ENCODE assay signal across 8 mouse cellular contexts in the genomic region with DNA sequence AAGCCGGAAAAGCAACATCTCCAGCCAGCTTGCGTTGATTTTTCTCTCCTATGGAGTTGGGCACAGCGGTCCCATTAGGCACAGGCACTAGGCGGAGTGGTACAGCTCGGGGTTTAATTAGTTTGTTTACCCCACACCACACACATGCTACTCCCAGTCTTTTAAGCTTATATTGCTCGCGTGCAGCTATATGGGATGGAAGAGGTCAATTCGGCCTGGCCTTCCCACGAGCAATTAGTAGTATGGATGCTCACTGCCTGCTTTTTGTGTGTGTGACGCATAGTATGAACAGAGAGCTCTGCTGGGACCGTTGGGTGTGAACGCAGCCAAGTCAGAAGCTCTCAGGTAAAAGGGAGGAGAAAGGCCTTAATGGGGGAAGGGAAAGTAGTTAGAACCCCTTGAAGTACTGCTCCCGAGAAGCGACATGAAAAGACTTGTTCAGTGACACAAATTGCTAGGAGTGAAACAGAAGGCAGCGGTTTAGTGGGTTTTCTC. TPM values are rescaled to one million over a fixed set of nuclear protein-coding genes. Genes with fewer than 3 reads are reported as not detected.
DNase-seq lines count a peak whose midpoint lies in the region; ATAC-seq and TF ChIP-seq lines count a peak whose summit lies in the region.

No protein-coding gene starts in this region.

- H3K79me2 ChIP-seq in heart, adult 2 months (replicated peaks; ENCODE audit: control insufficient read depth, insufficient read depth, low read length): no peaks in the 10 kb centered on the region

- H3K27me3 ChIP-seq in heart, adult 2 months (ENCODE audit: control insufficient read depth, insufficient read depth, low read length): no peaks in the 10 kb centered on the region
- H3K27me3 ChIP-seq in E14TG2a.4 (ENCODE audit: insufficient read depth, low read length): 0 out of 2 replicates have a peak, but pooled peaks cover 3% of the 10 kb centered on the region
- no peaks in the 10 kb centered on the region for H3K27me3 ChIP-seq in intestine, embryonic 14.5 days (replicated peaks; ENCODE audit: control insufficient read depth, insufficient read depth, low read length)
- H3K27me3 ChIP-seq in neural tube, embryonic 13.5 days: no peaks in the 10 kb centered on the region

- peak overlapping the region; percentile 7; the same call in 1 of the 2 replicates for H3K4me3 ChIP-seq in heart, adult 2 months
- peak overlapping the region; percentile 62 for H3K4me3 ChIP-seq in E14TG2a.4 (replicated peaks; ENCODE audit: low read length)
- H3K4me3 ChIP-seq in intestine, embryonic 14.5 days (ENCODE audit: low read depth, low read length): no peak overlapping the region
- H3K4me3 ChIP-seq in neural tube, embryonic 13.5 days: peak overlapping the region; percentile 64

- H3K9me3 ChIP-seq in E14TG2a.4 (ENCODE audit: low read length): no peaks in the 10 kb centered on the region
- no peaks in the 10 kb centered on the region for H3K9me3 ChIP-seq in intestine, embryonic 14.5 days (ENCODE audit: control insufficient read depth, low read length)
- no peaks in the 10 kb centered on the region for H3K9me3 ChIP-seq in neural tube, embryonic 13.5 days

- no peak; the same call in 1 of the 2 replicates for ATAC-seq in intestine, embryonic 14.5 days (replicated peaks; ENCODE audit: low FRiP score, low TSS enrichment, low read depth)
- ATAC-seq in neural tube, embryonic 13.5 days (ENCODE audit: low read depth): peak; percentile 52; the same call in 1 of the 2 replicates

- no peak for TF ChIP-seq EP300 in heart, adult 2 months (IDR thresholded peaks at IDR 0.05; ENCODE audit: insufficient read depth, low read depth, low read length)

- H3K27ac ChIP-seq in heart, adult 2 months: no peak overlapping the region
- no peak overlapping the region for H3K27ac ChIP-seq in intestine, embryonic 14.5 days (ENCODE audit: low read depth)
- H3K27ac ChIP-seq in neural tube, embryonic 13.5 days (replicated peaks): peak overlapping the region; percentile 93

- intact Hi-C loops in heart, adult 2 months (cut with DNase I): no loop called here

- no peaks in the 10 kb centered on the region for H3K4me1 ChIP-seq in heart, adult 2 months (ENCODE audit: control insufficient read depth, insufficient read depth, low read length)
- H3K4me1 ChIP-seq in E14TG2a.4 (replicated peaks; ENCODE audit: low read depth, low read length): peaks cover 8% of the 10 kb centered on the region
- H3K4me1 ChIP-seq in intestine, embryonic 14.5 days (replicated peaks; ENCODE audit: control insufficient read depth, insufficient read depth, low read length): peaks cover 3% of the 10 kb centered on the region; the same call in 1 of the 2 replicates
- peaks cover 58% of the 10 kb centered on the region for H3K4me1 ChIP-seq in neural tube, embryonic 13.5 days (replicated peaks)

- no peaks in the 10 kb centered on the region for H3K36me3 ChIP-seq in heart, adult 2 months (ENCODE audit: control insufficient read depth, insufficient read depth, low read length)
- no peaks in the 10 kb centered on the region for H3K36me3 ChIP-seq in E14TG2a.4 (ENCODE audit: insufficient read depth, low read length)
- no peaks in the 10 kb centered on the region for H3K36me3 ChIP-seq in intestine, embryonic 14.5 days (ENCODE audit: control insufficient read depth, insufficient read depth, low read length)
- peaks cover 3% of the 10 kb centered on the region; the same call in 1 of the 2 replicates for H3K36me3 ChIP-seq in neural tube, embryonic 13.5 days

- no peak for DNase-seq in heart, adult 2 months
- no peak for DNase-seq in heart, adult 11 months
- DNase-seq in embryo, embryonic 10.5 days (ENCODE audit: low spot score): peak; percentile 59
- no peak for DNase-seq in intestine, embryonic 14.5 days (ENCODE audit: low spot score)
- DNase-seq in thymus, postnatal 10 days (ENCODE audit: low spot score in 2 of 2): no peak
- no peak for DNase-seq in left cerebral cortex, adult 8-10 months (ENCODE audit: low spot score in 2 of 2)

- 70% methylated on average over 15 of the region's 15 CpGs for WGBS in heart, adult 2 months
- 38% methylated on average over 15 of the region's 15 CpGs for WGBS in intestine, embryonic 14.5 days
- WGBS in neural tube, embryonic 13.5 days: 11% methylated on average over 15 of the region's 15 CpGs

- no peak for TF ChIP-seq POLR2A in heart, adult 2 months (IDR thresholded peaks at IDR 0.05; ENCODE audit: insufficient read depth, low read depth, low read length)

- no peak for TF ChIP-seq CTCF in heart, adult 2 months (IDR thresholded peaks at IDR 0.05)
- no peak for TF ChIP-seq CTCF in E14TG2a.4 (conservative IDR thresholded peaks at IDR 0.05; ENCODE audit: low read length)

- no peak overlapping the region for H3K9ac ChIP-seq in heart, adult 2 months (ENCODE audit: low read depth, low read length)
- H3K9ac ChIP-seq in intestine, embryonic 14.5 days (ENCODE audit: low read length): no peak overlapping the region
- peak overlapping the region; percentile 85 for H3K9ac ChIP-seq in neural tube, embryonic 13.5 days

- H3K4me2 ChIP-seq in intestine, embryonic 14.5 days (ENCODE audit: low read length): peak overlapping the region; percentile 28
- H3K4me2 ChIP-seq in neural tube, embryonic 13.5 days: peak overlapping the region; percentile 70

RNA-seq across cellular contexts. Expression of gene Akap6, which starts 1.6 kb away (rescaled TPM):
- 100 to 1,000 TPM in 1 of 2 experiments, 10 to 100 TPM in 1; 94.6 to 100 TPM for total RNA-seq in heart, adult 2 months (2021)
- polyA plus RNA-seq in heart, adult 2 months (2012; rRNA removed): 14.1 and 29.1 TPM in 2 replicates
- 3.2 and 3.6 TPM in 2 replicates for polyA plus RNA-seq in intestine, embryonic 14.5 days (2014; fragmentation: Nextera tagmentation; extraction: Ambion mirVana)
- 27.2 and 30.0 TPM in 2 replicates for polyA plus RNA-seq in neural tube, embryonic 13.5 days (2015; fragmentation: Nextera tagmentation; extraction: Ambion mirVana)
- total RNA-seq in left cerebral cortex, adult 8-10 months (2022): 100 to 1,000 TPM; 147 to 178 (median 161) TPM
